Mouse (Mus musculus) erythroblast, embryonic 14.5 days (primary cell): Measurements from ENCODE around the gene Map2k7. TPM values are rescaled to one million over a fixed set of nuclear protein-coding genes. Genes with fewer than 3 reads are reported as not detected.
"Not testable (repeated sequence)": the region's sequence is repeated elsewhere in the genome, so short reads cannot be mapped to it uniquely, and the experiment has no call there.

Experiments
- H3K27me3 ChIP-seq: 2 replicates; pipeline ENCODE4 v1.6.1; 2012; ENCODE audit warnings: inconsistent platforms; ENCODE audit not compliant: control insufficient read depth
- H3K36me3 ChIP-seq: 2 replicates; pipeline ENCODE4 v1.6.1; 2012; ENCODE audit warnings: mild to moderate bottlenecking, inconsistent platforms; ENCODE audit not compliant: control insufficient read depth
- H3K4me1 ChIP-seq: 2 replicates; pipeline ENCODE4 v1.6.1; 2012; ENCODE audit warnings: inconsistent platforms; ENCODE audit not compliant: control insufficient read depth
- H3K4me3 ChIP-seq: replicated peaks from 2 replicates; pipeline ENCODE3; 2012; ENCODE audit warnings: moderate library complexity, mild to moderate bottlenecking, inconsistent platforms
- H3K9me3 ChIP-seq: 2 replicates; pipeline ENCODE4 v1.6.1; 2012; ENCODE audit warnings: low read length, inconsistent platforms, mixed read lengths; ENCODE audit not compliant: control insufficient read depth
- GATA1 ChIP-seq: IDR thresholded peaks from 2 replicates; pipeline ENCODE4 v1.6.1; 2012; ENCODE audit warnings: low read length, inconsistent platforms, mixed read lengths
- TAL1 ChIP-seq: IDR thresholded peaks from 3 replicates; pipeline ENCODE4 v1.6.1; 2012; ENCODE audit warnings: low read length, inconsistent platforms, mixed read lengths
- polyA plus RNA-seq: library from polyadenylated mRNA; stranded (reverse); fragments of >175 nt; gene quantifications from 2 replicates; pipeline ENCODE4 v1.2.3, GENCODE M21; 2012

Gene Map2k7
- polyA plus RNA-seq, 1 experiment, result 9.1 TPM

GRCm38 (mm10) chr8:4252934-4253841 is 14.6 kb downstream of the Map2k7 start, which contains the start of gene Snapc2:
Gene Snapc2 (plus strand): TSS chr8:4253080.
- peaks cover 51% of the 10 kb centered on the region for H3K4me1 ChIP-seq

GRCm38 (mm10) chr8:4254001-4254400 is 15.5 kb downstream of the Map2k7 start:
- H3K27me3 ChIP-seq, result peaks cover 4% of the 10 kb centered on the region; the same call in 1 of the 2 replicates
- peak overlapping the region; percentile 67 for H3K4me3 ChIP-seq
- H3K4me1 ChIP-seq, result peaks cover 58% of the 10 kb centered on the region
- no peaks in the 10 kb centered on the region for H3K9me3 ChIP-seq
- H3K36me3 ChIP-seq, result peaks cover 44% of the 10 kb centered on the region
- TF ChIP-seq TAL1 (no peak), GATA1 (no peak)

More at GRCm38 (mm10) chr8:4252934-4253841, 14.6 kb downstream of the Map2k7 start, which contains the start of gene Snapc2:
- Histone ChIP-seq H3K27me3 (peaks cover 4% of the 10 kb centered on the region; the same call in 1 of the 2 replicates), H3K36me3 (peaks cover 45% of the 10 kb centered on the region), H3K4me3 (peak within 1 kb of the TSS; percentile 67), H3K9me3 (no peaks in the 10 kb centered on the region)
- TF ChIP-seq GATA1, result no peak
- TF ChIP-seq TAL1, result no peak

- not testable (repeated sequence) for H3K27me3 ChIP-seq, H3K9me3 ChIP-seq, H3K4me3 ChIP-seq
- H3K36me3 ChIP-seq, result peaks cover 50% of the 10 kb centered on the region
- peaks cover 64% of the 10 kb centered on the region for H3K4me1 ChIP-seq
These were observed 16.9 kb downstream of the Map2k7 start for GRCm38 (mm10) chr8:4255471-4255870.

GRCm38 (mm10) chr8:4256911-4257310 is 18.4 kb downstream of the Map2k7 start:
- Histone ChIP-seq H3K27me3 (no peaks in the 10 kb centered on the region), H3K4me1 (peaks cover 58% of the 10 kb centered on the region), H3K9me3 (no peaks in the 10 kb centered on the region), H3K4me3 (no peak overlapping the region), H3K36me3 (peaks cover 65% of the 10 kb centered on the region)
- TF ChIP-seq GATA1, result no peak

- H3K9me3 ChIP-seq, result no peaks in the 10 kb centered on the region
- H3K4me1 ChIP-seq, result peaks cover 55% of the 10 kb centered on the region
- H3K27me3 ChIP-seq, result no peaks in the 10 kb centered on the region
- H3K4me3 ChIP-seq, result no peak overlapping the region
- TF ChIP-seq GATA1 (no peak), TAL1 (no peak)
- peaks cover 69% of the 10 kb centered on the region for H3K36me3 ChIP-seq
These were observed 18.8 kb downstream of the Map2k7 start for GRCm38 (mm10) chr8:4257350-4257749.

- TF ChIP-seq GATA1, result no peak
- TF ChIP-seq TAL1, result no peak
- Histone ChIP-seq H3K4me1 (peaks cover 52% of the 10 kb centered on the region), H3K27me3 (no peaks in the 10 kb centered on the region), H3K36me3 (peaks cover 78% of the 10 kb centered on the region), H3K4me3 (peak overlapping the region; percentile 69), H3K9me3 (no peaks in the 10 kb centered on the region)
These were observed 19.7 kb downstream of the Map2k7 start for GRCm38 (mm10) chr8:4258233-4258632.

- peaks cover 82% of the 10 kb centered on the region for H3K36me3 ChIP-seq
- peak overlapping the region; percentile 69 for H3K4me3 ChIP-seq
- H3K4me1 ChIP-seq, result peaks cover 48% of the 10 kb centered on the region
- no peak for TF ChIP-seq TAL1
- H3K9me3 ChIP-seq, result no peaks in the 10 kb centered on the region
- no peaks in the 10 kb centered on the region for H3K27me3 ChIP-seq
These were observed 20.1 kb downstream of the Map2k7 start for GRCm38 (mm10) chr8:4258678-4259077.

GRCm38 (mm10) chr8:4259125-4259804 is 20.7 kb downstream of the Map2k7 start, which contains the start of gene Ctxn1:
Gene Ctxn1 (minus strand): TSS chr8:4259274.
- peaks cover 86% of the 10 kb centered on the region for H3K36me3 ChIP-seq
- H3K4me1 ChIP-seq, result peaks cover 42% of the 10 kb centered on the region
- H3K27me3 ChIP-seq, result no peaks in the 10 kb centered on the region
- no peaks in the 10 kb centered on the region for H3K9me3 ChIP-seq
- H3K4me3 ChIP-seq, result peak within 1 kb of the TSS; percentile 69
- TF ChIP-seq GATA1 (no peak), TAL1 (no peak)

- no peaks in the 10 kb centered on the region for H3K9me3 ChIP-seq
- no peaks in the 10 kb centered on the region for H3K27me3 ChIP-seq
- TF ChIP-seq TAL1, result no peak
- no peak for TF ChIP-seq GATA1
- no peak overlapping the region for H3K4me3 ChIP-seq
- H3K4me1 ChIP-seq, result peaks cover 39% of the 10 kb centered on the region
- peaks cover 86% of the 10 kb centered on the region for H3K36me3 ChIP-seq
These were observed 21.2 kb downstream of the Map2k7 start for GRCm38 (mm10) chr8:4259805-4260170.
